Mouse (Mus musculus) embryonic facial prominence, embryonic 14.5 days (tissue): ENCODE data around the gene Rfx8. TPM values are rescaled to one million over a fixed set of nuclear protein-coding genes. Genes with fewer than 3 reads are reported as not detected.

ENCODE experiments used
- ATAC-seq: fragments of 200-750 bp; cut with Nextera tagmentation; 2 replicates; pipeline ENCODE4 v1.8.0; 2017; ENCODE audit warnings: low read depth, moderate number of reproducible peaks, moderate TSS enrichment
- DNase-seq: peaks from one replicate; pipeline ENCODE4 v3.0.0-alpha.2; 2015; ENCODE audit warnings: low spot score
- H3K27ac ChIP-seq: fragments of 300-500 bp; sonication (generic); replicated peaks from 2 replicates; pipeline ENCODE4 v1.5.1; 2014; ENCODE audit warnings: low read depth, mild to moderate bottlenecking, low read length, moderate library complexity
- H3K27me3 ChIP-seq: fragments of 300-500 bp; sonication (generic); replicated peaks from 2 replicates; pipeline ENCODE4 v1.6.1; 2014; ENCODE audit warnings: low read length; ENCODE audit not compliant: control insufficient read depth, insufficient read depth
- H3K36me3 ChIP-seq: fragments of 300-500 bp; sonication (generic); 2 replicates; pipeline ENCODE4 v1.6.1; 2014; ENCODE audit warnings: low read length, mixed read lengths; ENCODE audit not compliant: control insufficient read depth, insufficient read depth
- H3K4me1 ChIP-seq: fragments of 300-500 bp; sonication (generic); 2 replicates; pipeline ENCODE4 v1.6.1; 2014; ENCODE audit warnings: antibody characterized with exemption, low read length; ENCODE audit not compliant: control insufficient read depth, insufficient read depth
- H3K4me2 ChIP-seq: fragments of 300-500 bp; sonication (generic); 2 replicates; pipeline ENCODE4 v1.6.1; 2014; ENCODE audit warnings: low read depth, mild to moderate bottlenecking, low read length, moderate library complexity, mixed read lengths
- H3K4me3 ChIP-seq: fragments of 300-500 bp; sonication (generic); 2 replicates; pipeline ENCODE4 v1.5.1; 2014; ENCODE audit warnings: low read depth, mild to moderate bottlenecking, low read length
- H3K9ac ChIP-seq: fragments of 300-500 bp; sonication (generic); 2 replicates; pipeline ENCODE4 v1.6.1; 2014; ENCODE audit warnings: low read depth, mild to moderate bottlenecking, low read length, moderate library complexity, mixed read lengths
- H3K9me3 ChIP-seq: fragments of 300-500 bp; sonication (generic); 2 replicates; pipeline ENCODE4 v1.6.1; 2016; ENCODE audit warnings: low read length; ENCODE audit not compliant: control insufficient read depth
- WGBS: fragments of 180-500 bp; shearing (Covaris S2); extraction: QIAGEN DNeasy Blood & Tissue Kit; methylation state at CpG from one replicate; pipeline ENCODE4 v1.1.7; 2014; 5-methylcytosine and 5-hydroxymethylcytosine counted together
- polyA plus RNA-seq: library from polyadenylated mRNA; unstranded; fragments of >200 nt; fragmentation: Nextera tagmentation; extraction: Ambion mirVana; gene quantifications from 2 replicates; pipeline ENCODE4 v1.2.1, GENCODE M21; 2014

Rfx8 gene
- polyA plus RNA-seq, 1 experiment from 2014 or later = 2.0 TPM

DNA sequence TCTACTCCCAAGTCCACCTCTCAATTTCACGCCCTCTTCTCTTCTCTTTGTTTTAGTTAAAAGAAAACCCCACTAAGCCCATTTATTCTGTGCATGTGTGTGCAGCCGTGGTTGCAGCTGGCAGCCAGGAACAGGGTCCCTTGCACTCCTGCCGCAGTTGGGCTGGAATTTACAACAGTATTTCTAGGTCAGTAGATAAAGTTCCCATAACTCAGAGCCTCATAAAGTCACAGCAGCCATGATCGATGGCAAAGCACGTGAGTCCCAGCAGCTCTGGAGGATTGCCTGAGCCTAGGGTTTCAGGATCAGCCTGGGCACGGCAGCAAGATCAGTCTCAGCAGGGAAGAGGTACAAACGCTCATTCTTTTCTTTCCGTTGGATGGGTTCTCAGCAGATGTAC, 102.3 kb downstream of the Rfx8 start:
- DNase-seq (no peak), ATAC-seq (no peak)
- no peak overlapping the region for H3K27ac ChIP-seq
- H3K9me3 ChIP-seq = no peaks in the 10 kb centered on the region
- no peaks in the 10 kb centered on the region for H3K36me3 ChIP-seq
- H3K4me1 ChIP-seq = 0 out of 2 replicates have a peak, but pooled peaks cover 5% of the 10 kb centered on the region
- no peaks in the 10 kb centered on the region for H3K27me3 ChIP-seq
- no peak overlapping the region for H3K4me2 ChIP-seq
- H3K4me3 ChIP-seq = no peak overlapping the region
- WGBS = 36% methylated on average over 8 of the region's 8 CpGs
- no peak overlapping the region for H3K9ac ChIP-seq

DNA sequence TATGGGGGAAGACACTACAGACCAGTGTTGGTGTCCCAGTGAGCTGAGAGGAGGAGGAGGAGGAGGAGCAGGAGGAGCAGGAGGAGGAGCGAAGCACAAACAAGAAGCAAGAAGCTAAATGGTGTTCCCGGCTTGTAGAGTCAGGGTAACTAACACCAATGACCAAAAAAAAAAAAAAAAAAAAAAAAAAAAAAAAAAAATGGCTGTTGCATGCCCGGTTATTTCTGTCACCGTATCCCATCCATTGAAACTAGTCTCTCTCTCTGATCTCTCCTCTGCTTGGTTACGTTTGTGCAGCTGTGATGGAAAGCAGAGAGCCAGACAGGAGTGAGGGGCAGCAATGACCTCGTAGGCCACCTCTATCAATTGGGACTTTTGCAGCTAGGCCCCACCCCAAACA, 105.3 kb downstream of the Rfx8 start:
- H3K36me3 ChIP-seq = no peaks in the 10 kb centered on the region
- H3K9ac ChIP-seq = no peak overlapping the region
- no peaks in the 10 kb centered on the region for H3K9me3 ChIP-seq
- H3K4me3 ChIP-seq = no peak overlapping the region
- 57% methylated on average over 6 of the region's 6 CpGs for WGBS
- no peak for ATAC-seq
- H3K4me2 ChIP-seq = no peak overlapping the region
- H3K27me3 ChIP-seq = no peaks in the 10 kb centered on the region
- no peak for DNase-seq
- H3K27ac ChIP-seq = no peak overlapping the region
- 0 out of 2 replicates have a peak, but pooled peaks cover 5% of the 10 kb centered on the region for H3K4me1 ChIP-seq

Other genes starting within 250 kb of the Rfx8 start
- 11.5 and 13.1 TPM in 2 replicates for gene Tbc1d8, start 242.2 kb downstream of the Rfx8 start, polyA plus RNA-seq
- gene Cnot11, start 186.0 kb downstream of the Rfx8 start, polyA plus RNA-seq = 21.1 and 23.6 TPM in 2 replicates
- 23.5 and 27.6 TPM in 2 replicates for gene Rnf149, start 143.6 kb downstream of the Rfx8 start, polyA plus RNA-seq
- gene Creg2, start 69.5 kb downstream of the Rfx8 start, polyA plus RNA-seq = 0.24 and 0.29 TPM in 2 replicates
- gene Gm3646, start 84.3 kb upstream of the Rfx8 start, polyA plus RNA-seq = 0.61 TPM in 1 of 2 replicates, not detected in the other
- 27.8 and 32.4 TPM in 2 replicates for gene Map4k4, start 179.9 kb upstream of the Rfx8 start, polyA plus RNA-seq